Mouse (Mus musculus): ENCODE results near the gene Sbds.
"Not testable (repeated sequence)": the region's sequence is repeated elsewhere in the genome, so short reads cannot be mapped to it uniquely, and the experiment has no call there.

Sbds gene

GRCm38 (mm10) chr5:130255799-130256525, 632 bp upstream of the Sbds start:
- DNase-seq, result not testable (repeated sequence)

GRCm38 (mm10) chr5:130254164-130255016, 940 bp downstream of the Sbds start:
- DNase-seq, result no peak

GRCm38 (mm10) chr5:130247823-130248222, 7.5 kb downstream of the Sbds start:
- DNase-seq, result no peak

GRCm38 (mm10) chr5:130241426-130241825, 13.9 kb downstream of the Sbds start:
- DNase-seq, result no peak

GRCm38 (mm10) chr5:130239856-130240255, 15.5 kb downstream of the Sbds start:
- DNase-seq, result no peak

GRCm38 (mm10) chr5:130239236-130239635, 16.1 kb downstream of the Sbds start:
- no peak for DNase-seq

- DNase-seq, result no peak
Observed at GRCm38 (mm10) chr5:130236302-130236701, 19.0 kb downstream of the Sbds start.

GRCm38 (mm10) chr5:130228120-130228519, 27.2 kb downstream of the Sbds start:
- DNase-seq, result no peak

- no peak for DNase-seq
Observed at GRCm38 (mm10) chr5:130226790-130227189, 28.5 kb downstream of the Sbds start.

- DNase-seq, result peak; percentile 93
Observed at GRCm38 (mm10) chr5:130222146-130223004, 33.0 kb downstream of the Sbds start.

- DNase-seq, result no peak
Observed at GRCm38 (mm10) chr5:130221760-130222145, 33.6 kb downstream of the Sbds start.

GRCm38 (mm10) chr5:130221316-130221715, 34.0 kb downstream of the Sbds start:
- DNase-seq, result no peak

- DNase-seq, result no peak
Observed at GRCm38 (mm10) chr5:130218336-130218735, 37.0 kb downstream of the Sbds start.

- DNase-seq, result no peak
Observed at GRCm38 (mm10) chr5:130217406-130217805, 37.9 kb downstream of the Sbds start.

- DNase-seq, result no peak
Observed at GRCm38 (mm10) chr5:130216781-130217180, 38.5 kb downstream of the Sbds start, which contains the start of gene Tmem248. Gene Tmem248, plus strand, starts transcription at chr5:130217081.

- no peak for DNase-seq
Observed at GRCm38 (mm10) chr5:130212956-130213355, 42.4 kb downstream of the Sbds start.

GRCm38 (mm10) chr5:130207299-130207698, 48.0 kb downstream of the Sbds start:
- no peak for DNase-seq

GRCm38 (mm10) chr5:130205441-130206023, 49.8 kb downstream of the Sbds start:
- no peak for DNase-seq

GRCm38 (mm10) chr5:130204560-130204959, 50.8 kb downstream of the Sbds start:
- DNase-seq, result no peak

GRCm38 (mm10) chr5:130203948-130204347, 51.4 kb downstream of the Sbds start:
- no peak for DNase-seq

- no peak for DNase-seq
Observed at GRCm38 (mm10) chr5:130200233-130201029, 54.9 kb downstream of the Sbds start.

GRCm38 (mm10) chr5:130197981-130198380, 57.3 kb downstream of the Sbds start:
- no peak for DNase-seq

Measured in cerebellum, adult 11 months (tissue).